Mouse (Mus musculus) kidney, postnatal 4 days (tissue): ENCODE measurements at regions not wholly inside any gene's neighbourhood (a gene's known extent, or its start where the extent isn't known, plus 50 kb on each side); places are given as distances from the start of the nearest gene placed in this dataset.

Experiments
- DNase-seq, 2 experiments: peaks; one replicate each; pipeline ENCODE4 v3.0.0; 2021; ENCODE audit warnings: mixed read lengths in 2 of 2

- DNase-seq: no peak
Observed at GRCm38 (mm10) chr5:46086885-46087284, 229.5 kb upstream of the Lcorl start.

GRCm38 (mm10) chr5:46083293-46083692 lies 225.9 kb upstream of the Lcorl start:
- DNase-seq: no peak

GRCm38 (mm10) chr5:46073744-46074143 lies 216.3 kb upstream of the Lcorl start:
- no peak for DNase-seq

- no peak for DNase-seq
Observed at GRCm38 (mm10) chr5:46073136-46073535, 215.7 kb upstream of the Lcorl start.

GRCm38 (mm10) chr5:46059910-46060309 lies 202.5 kb upstream of the Lcorl start:
- no peak for DNase-seq

GRCm38 (mm10) chr5:46054850-46055249 lies 197.4 kb upstream of the Lcorl start:
- no peak for DNase-seq

- no peak for DNase-seq
Observed at GRCm38 (mm10) chr5:46042684-46043348, 185.4 kb upstream of the Lcorl start.

GRCm38 (mm10) chr5:46033008-46033676 lies 175.7 kb upstream of the Lcorl start:
- DNase-seq: peak; percentile 65 to 79

- no peak for DNase-seq
Observed at GRCm38 (mm10) chr5:46032206-46032605, 174.8 kb upstream of the Lcorl start.

GRCm38 (mm10) chr5:46024138-46024537 lies 166.7 kb upstream of the Lcorl start:
- DNase-seq: no peak

- DNase-seq: no peak
Observed at GRCm38 (mm10) chr5:46023456-46023855, 166.0 kb upstream of the Lcorl start.

- DNase-seq: no peak
Observed at GRCm38 (mm10) chr5:46022047-46022422, 164.6 kb upstream of the Lcorl start.

GRCm38 (mm10) chr5:46021398-46022046 lies 164.1 kb upstream of the Lcorl start:
- DNase-seq: no peak

GRCm38 (mm10) chr5:46020175-46020574 lies 162.8 kb upstream of the Lcorl start:
- no peak for DNase-seq

GRCm38 (mm10) chr5:46007446-46007845 lies 150.0 kb upstream of the Lcorl start:
- no peak for DNase-seq

- no peak for DNase-seq
Observed at GRCm38 (mm10) chr5:46006691-46007090, 149.3 kb upstream of the Lcorl start.

- no peak for DNase-seq
Observed at GRCm38 (mm10) chr5:46006228-46006627, 148.8 kb upstream of the Lcorl start.

- no peak for DNase-seq
Observed at GRCm38 (mm10) chr5:46005631-46006030, 148.2 kb upstream of the Lcorl start.

- no peak for DNase-seq
Observed at GRCm38 (mm10) chr5:46002011-46002410, 144.6 kb upstream of the Lcorl start.

GRCm38 (mm10) chr5:45957766-45958165 lies 100.4 kb upstream of the Lcorl start:
- DNase-seq: no peak

GRCm38 (mm10) chr5:45943970-45944369 lies 86.6 kb upstream of the Lcorl start:
- DNase-seq: no peak

- no peak for DNase-seq
Observed at GRCm38 (mm10) chr5:45932970-45933369, 75.6 kb upstream of the Lcorl start.

GRCm38 (mm10) chr5:45931252-45931651 lies 73.8 kb upstream of the Lcorl start:
- no peak for DNase-seq

- peak; percentile 1 to 15 for DNase-seq
Observed at GRCm38 (mm10) chr5:45925879-45926410, 68.5 kb upstream of the Lcorl start.
